Mouse (Mus musculus) gonadal fat pad, adult 2 months (tissue): ENCODE measurements around the gene Ttc39d. TPM values are rescaled to one million over a fixed set of nuclear protein-coding genes. Genes with fewer than 3 reads are reported as not detected.
"Not testable (repeated sequence)": the region's sequence is repeated elsewhere in the genome, so short reads cannot be mapped to it uniquely, and the experiment has no call there.

Experiments used
- DNase-seq: peaks from one replicate; pipeline ENCODE4 v3.0.0-alpha.2; 2012; ENCODE audit warnings: low read depth
- polyA plus RNA-seq: library from polyadenylated mRNA; depleted of rRNA; stranded (reverse); fragments of >200 nt; gene quantifications from 2 replicates; pipeline ENCODE4 v1.2.3, GENCODE M21; 2012; rRNA removed

Ttc39d gene
- polyA plus RNA-seq: 0.58 and 0.86 TPM in 2 replicates

- DNase-seq: peak; percentile 59
Observed at GRCm38 (mm10) chr17:80206671-80207581, at the start of gene Ttc39d, which contains the start of gene Srsf7. Gene Ttc39d, plus strand, starts transcription at chr17:80207460. Gene Srsf7, minus strand, starts transcription at chr17:80207307.

- no peak for DNase-seq
Observed at GRCm38 (mm10) chr17:80157489-80157888, 49.8 kb upstream of the Ttc39d start.

GRCm38 (mm10) chr17:80160454-80160853 is 46.8 kb upstream of the Ttc39d start:
- peak; percentile 73 for DNase-seq

GRCm38 (mm10) chr17:80163991-80164390 is 43.3 kb upstream of the Ttc39d start:
- DNase-seq: no peak

- no peak for DNase-seq
Observed at GRCm38 (mm10) chr17:80165741-80166140, 41.5 kb upstream of the Ttc39d start.

GRCm38 (mm10) chr17:80166346-80166745 is 40.9 kb upstream of the Ttc39d start:
- DNase-seq: no peak

- DNase-seq: no peak
Observed at GRCm38 (mm10) chr17:80167436-80167835, 39.8 kb upstream of the Ttc39d start.

- DNase-seq: no peak
Observed at GRCm38 (mm10) chr17:80167851-80168251, 39.4 kb upstream of the Ttc39d start.

- no peak for DNase-seq
Observed at GRCm38 (mm10) chr17:80168425-80169182, 38.7 kb upstream of the Ttc39d start.

- no peak for DNase-seq
Observed at GRCm38 (mm10) chr17:80169792-80170191, 37.5 kb upstream of the Ttc39d start.

GRCm38 (mm10) chr17:80170951-80171350 is 36.3 kb upstream of the Ttc39d start:
- DNase-seq: no peak

- DNase-seq: no peak
Observed at GRCm38 (mm10) chr17:80171948-80172347, 35.3 kb upstream of the Ttc39d start.

- DNase-seq: no peak
Observed at GRCm38 (mm10) chr17:80172761-80173160, 34.5 kb upstream of the Ttc39d start.

GRCm38 (mm10) chr17:80173708-80174107 is 33.6 kb upstream of the Ttc39d start:
- no peak for DNase-seq

- no peak for DNase-seq
Observed at GRCm38 (mm10) chr17:80174146-80174545, 33.1 kb upstream of the Ttc39d start.

GRCm38 (mm10) chr17:80174699-80175385 is 32.4 kb upstream of the Ttc39d start:
- no peak for DNase-seq

- no peak for DNase-seq
Observed at GRCm38 (mm10) chr17:80175386-80175739, 31.9 kb upstream of the Ttc39d start.

GRCm38 (mm10) chr17:80175966-80176365 is 31.3 kb upstream of the Ttc39d start:
- no peak for DNase-seq

- DNase-seq: not testable (repeated sequence)
Observed at GRCm38 (mm10) chr17:80178846-80179245, 28.4 kb upstream of the Ttc39d start.

GRCm38 (mm10) chr17:80179959-80180358 is 27.3 kb upstream of the Ttc39d start:
- DNase-seq: no peak

- DNase-seq: no peak
Observed at GRCm38 (mm10) chr17:80180468-80180867, 26.8 kb upstream of the Ttc39d start.

- DNase-seq: no peak
Observed at GRCm38 (mm10) chr17:80183615-80184014, 23.6 kb upstream of the Ttc39d start.
